Mouse (Mus musculus) brain, embryonic 14.5 days (tissue): ENCODE measurements around the gene Cbx5. TPM values are rescaled to one million over a fixed set of nuclear protein-coding genes. Genes with fewer than 3 reads are reported as not detected.

Experiments used
- DNase-seq: peaks from one replicate; pipeline ENCODE4 v3.0.0-alpha.2; 2011; ENCODE audit warnings: low read depth
- CTCF ChIP-seq: fragments of 200-500 bp; IDR thresholded peaks from 2 replicates; pipeline ENCODE4 v1.5.1; 2012; ENCODE audit warnings: inconsistent platforms, mild to moderate bottlenecking, moderate library complexity, borderline replicate concordance; ENCODE audit not compliant: insufficient read depth, insufficient read length; ENCODE audit errors: extremely low read depth
- POLR2A ChIP-seq: fragments of 200-500 bp; IDR thresholded peaks from 2 replicates; pipeline ENCODE4 v1.6.1; 2012; ENCODE audit warnings: mild to moderate bottlenecking, inconsistent platforms, borderline replicate concordance; ENCODE audit not compliant: poor library complexity, insufficient read depth, insufficient read length, severe bottlenecking; ENCODE audit errors: extremely low read depth
- polyA plus RNA-seq: library from polyadenylated mRNA; depleted of rRNA; stranded (reverse); fragments of >200 nt; gene quantifications from 2 replicates; pipeline ENCODE4 v1.2.3, GENCODE M21; 2012; rRNA removed

Gene Cbx5
- polyA plus RNA-seq, 1 experiment = 118 TPM

- TF ChIP-seq POLR2A (no peak), CTCF (no peak)
- peak; percentile 62 for DNase-seq
Observed at GRCm38 (mm10) chr15:103145635-103146299, 93.8 kb downstream of the Cbx5 start.

GRCm38 (mm10) chr15:103144176-103144575 is 95.4 kb downstream of the Cbx5 start:
- no peak for TF ChIP-seq POLR2A
- no peak for TF ChIP-seq CTCF
- no peak for DNase-seq

Other genes with a start within 250 kb of the Cbx5 start
- not detected in 2 replicates for gene Hoxc8, start 249.2 kb downstream of the Cbx5 start, polyA plus RNA-seq
- gene Hoxc6, start 241.6 kb downstream of the Cbx5 start, polyA plus RNA-seq = 0.11 and 0.63 TPM in 2 replicates
- gene Hoxc4, start 220.9 kb downstream of the Cbx5 start, polyA plus RNA-seq = 1.2 and 13.6 TPM in 2 replicates
- 30.5 and 31.6 TPM in 2 replicates for gene Smug1, start 72.7 kb downstream of the Cbx5 start, polyA plus RNA-seq
- gene Hnrnpa1, start 616 bp upstream of the Cbx5 start, polyA plus RNA-seq = 976 and 1,085 TPM in 2 replicates
- 0.53 and 1.2 TPM in 2 replicates for gene Nfe2, start 18.6 kb upstream of the Cbx5 start, polyA plus RNA-seq
- 165 and 192 TPM in 2 replicates for gene Copz1, start 32.9 kb upstream of the Cbx5 start, polyA plus RNA-seq
- 0.30 and 0.33 TPM in 2 replicates for gene Gpr84, start 70.8 kb upstream of the Cbx5 start, polyA plus RNA-seq
- gene Zfp385a, start 100.3 kb upstream of the Cbx5 start, polyA plus RNA-seq = 20.3 and 37.5 TPM in 2 replicates
- gene Itga5, start 126.9 kb upstream of the Cbx5 start, polyA plus RNA-seq = 7.6 and 11.1 TPM in 2 replicates
- not detected in 2 replicates for gene Gtsf1, start 190.7 kb upstream of the Cbx5 start, polyA plus RNA-seq
- not detected in 2 replicates for gene Gtsf2, start 208.7 kb upstream of the Cbx5 start, polyA plus RNA-seq
- gene Nckap1l, start 214.0 kb upstream of the Cbx5 start, polyA plus RNA-seq = 1.6 and 2.2 TPM in 2 replicates